In genomic region chr11:118493458-118493857, GRCm38 (mm10) we compare ENCODE assay signal across 17 mouse cellular contexts. TPM values are rescaled to one million over a fixed set of nuclear protein-coding genes. Genes with fewer than 3 reads are reported as not detected.
DNase-seq lines count a peak whose midpoint lies in the region; ATAC-seq lines count a peak whose summit lies in the region.
"Had no signal": no experiment of that assay in that cellular context is flagged by ENCODE, and none has a peak within 500 bp of the region (broad histone marks: within the 10 kb centered on the region; RNA-seq: fewer than 3 reads in every experiment).

No protein-coding gene starts in this region.

- no peak overlapping the region for H3K4me3 ChIP-seq in hindbrain, embryonic 14.5 days (replicated peaks; ENCODE audit: low read length)
- no peak overlapping the region for H3K4me3 ChIP-seq in hindbrain, embryonic 11.5 days (ENCODE audit: low read depth, low read length)
- no peak overlapping the region for H3K4me3 ChIP-seq in midbrain, embryonic 10.5 days
- H3K4me3 ChIP-seq in midbrain, embryonic 14.5 days (replicated peaks; ENCODE audit: low read depth, low read length): no peak overlapping the region
- no peak overlapping the region for H3K4me3 ChIP-seq in lung, embryonic 16.5 days (ENCODE audit: low read length)
- no peak overlapping the region for H3K4me3 ChIP-seq in midbrain, embryonic 16.5 days (ENCODE audit: low read depth, low read length)
- H3K4me3 ChIP-seq: heart, adult 2 months; heart, embryonic 15.5 days; limb, embryonic 15.5 days had no signal

- no peak for ATAC-seq in hindbrain, embryonic 14.5 days (ENCODE audit: low FRiP score)
- no peak for ATAC-seq in hindbrain, embryonic 11.5 days (ENCODE audit: low FRiP score)
- ATAC-seq in midbrain, embryonic 14.5 days (ENCODE audit: low FRiP score, low TSS enrichment): no peak
- no peak for ATAC-seq in lung, embryonic 16.5 days (ENCODE audit: low read depth)
- no peak for ATAC-seq in midbrain, embryonic 16.5 days
- ATAC-seq: intestine, embryonic 16.5 days had no signal

- 81% methylated on average over 2 of the region's 2 CpGs for WGBS in hindbrain, embryonic 14.5 days
- WGBS in hindbrain, embryonic 11.5 days: 82% methylated on average over 2 of the region's 2 CpGs
- 80% methylated on average over 2 of the region's 2 CpGs for WGBS in midbrain, embryonic 10.5 days
- 81% methylated on average over 2 of the region's 2 CpGs for WGBS in midbrain, embryonic 14.5 days
- 58% methylated on average over 2 of the region's 2 CpGs for WGBS in lung, embryonic 16.5 days
- WGBS in midbrain, embryonic 16.5 days: 90% methylated on average over 2 of the region's 2 CpGs

- no peaks in the 10 kb centered on the region; the same call in 1 of the 2 replicates for H3K36me3 ChIP-seq in hindbrain, embryonic 14.5 days (replicated peaks; ENCODE audit: control insufficient read depth, insufficient read depth)
- H3K36me3 ChIP-seq in hindbrain, embryonic 11.5 days (ENCODE audit: control insufficient read depth, insufficient read depth, low read length): no peaks in the 10 kb centered on the region
- H3K36me3 ChIP-seq in midbrain, embryonic 10.5 days: no peaks in the 10 kb centered on the region
- no peaks in the 10 kb centered on the region for H3K36me3 ChIP-seq in midbrain, embryonic 14.5 days (ENCODE audit: control insufficient read depth, insufficient read depth, low read length)
- no peaks in the 10 kb centered on the region for H3K36me3 ChIP-seq in lung, embryonic 16.5 days (ENCODE audit: control insufficient read depth, insufficient read depth, low read length)
- no peaks in the 10 kb centered on the region for H3K36me3 ChIP-seq in midbrain, embryonic 16.5 days (ENCODE audit: control insufficient read depth, insufficient read depth, low read length)
- H3K36me3 ChIP-seq: heart, embryonic 15.5 days; limb, embryonic 15.5 days had no signal

- H3K4me1 ChIP-seq in hindbrain, embryonic 14.5 days (replicated peaks; ENCODE audit: control insufficient read depth, insufficient read depth, low read length): peaks cover 25% of the 10 kb centered on the region
- H3K4me1 ChIP-seq in hindbrain, embryonic 11.5 days (replicated peaks; ENCODE audit: control insufficient read depth, insufficient read depth, low read length): peaks cover 4% of the 10 kb centered on the region; the same call in 1 of the 2 replicates
- peaks cover 44% of the 10 kb centered on the region for H3K4me1 ChIP-seq in midbrain, embryonic 10.5 days
- H3K4me1 ChIP-seq in midbrain, embryonic 14.5 days (ENCODE audit: control insufficient read depth, insufficient read depth, low read length): peaks cover 28% of the 10 kb centered on the region
- 0 out of 2 replicates have a peak, but pooled peaks cover 2% of the 10 kb centered on the region for H3K4me1 ChIP-seq in lung, embryonic 16.5 days (replicated peaks; ENCODE audit: control insufficient read depth, insufficient read depth, low read length)
- peaks cover 24% of the 10 kb centered on the region for H3K4me1 ChIP-seq in midbrain, embryonic 16.5 days (ENCODE audit: control insufficient read depth, insufficient read depth, low read length)

- no peak for DNase-seq in hindbrain, embryonic 14.5 days (ENCODE audit: low spot score)
- DNase-seq in hindbrain, embryonic 11.5 days (ENCODE audit: low spot score): no peak
- DNase-seq in midbrain, embryonic 10.5 days (ENCODE audit: low spot score): no peak
- DNase-seq in midbrain, embryonic 14.5 days: no peak
- no peak for DNase-seq in kidney, postnatal 36 days
- DNase-seq: adrenal gland, adult 8-10 months; B cell, adult 2 months; cerebellum, adult 18-20 months; gastrocnemius, postnatal 10 days; heart, adult 2 months; retina, postnatal 1 day; thymus, postnatal 4 days had no signal

- H3K27me3 ChIP-seq in hindbrain, embryonic 14.5 days (ENCODE audit: control insufficient read depth, insufficient read depth, low read length): no peaks in the 10 kb centered on the region
- no peaks in the 10 kb centered on the region for H3K27me3 ChIP-seq in hindbrain, embryonic 11.5 days (ENCODE audit: control insufficient read depth, insufficient read depth, low read length)
- peaks cover 21% of the 10 kb centered on the region for H3K27me3 ChIP-seq in midbrain, embryonic 10.5 days (ENCODE audit: low read depth, poor library complexity, severe bottlenecking)
- H3K27me3 ChIP-seq in midbrain, embryonic 14.5 days (ENCODE audit: control insufficient read depth, insufficient read depth, low read length): no peaks in the 10 kb centered on the region
- H3K27me3 ChIP-seq in lung, embryonic 16.5 days (ENCODE audit: control insufficient read depth, insufficient read depth, low read depth, low read length): no peaks in the 10 kb centered on the region
- H3K27me3 ChIP-seq in midbrain, embryonic 16.5 days (ENCODE audit: control insufficient read depth, insufficient read depth, low read depth, low read length): no peaks in the 10 kb centered on the region

- no peak overlapping the region for H3K4me2 ChIP-seq in hindbrain, embryonic 14.5 days (replicated peaks)
- no peak overlapping the region for H3K4me2 ChIP-seq in hindbrain, embryonic 11.5 days (replicated peaks; ENCODE audit: low read depth, low read length)
- H3K4me2 ChIP-seq in midbrain, embryonic 14.5 days (ENCODE audit: low read length): no peak overlapping the region
- no peak overlapping the region for H3K4me2 ChIP-seq in lung, embryonic 16.5 days (ENCODE audit: low read depth, low read length)
- H3K4me2 ChIP-seq in midbrain, embryonic 16.5 days (ENCODE audit: low read length): no peak overlapping the region
- H3K4me2 ChIP-seq: heart, embryonic 15.5 days; limb, embryonic 15.5 days had no signal

- H3K27ac ChIP-seq in hindbrain, embryonic 14.5 days: peak overlapping the region; percentile 58; the same call in 1 of the 2 replicates
- no peak overlapping the region for H3K27ac ChIP-seq in hindbrain, embryonic 11.5 days (ENCODE audit: low read depth, low read length)
- peak overlapping the region; percentile 72; the same call in 1 of the 2 replicates for H3K27ac ChIP-seq in midbrain, embryonic 10.5 days (replicated peaks)
- H3K27ac ChIP-seq in midbrain, embryonic 14.5 days (replicated peaks; ENCODE audit: low read depth, low read length): no peak overlapping the region
- peak overlapping the region; percentile 47 for H3K27ac ChIP-seq in lung, embryonic 16.5 days (ENCODE audit: low read length)
- no peak overlapping the region for H3K27ac ChIP-seq in midbrain, embryonic 16.5 days (ENCODE audit: low read length)
- H3K27ac ChIP-seq: heart, adult 2 months; heart, embryonic 15.5 days had no signal

- no peaks in the 10 kb centered on the region for H3K9me3 ChIP-seq in hindbrain, embryonic 14.5 days (ENCODE audit: control insufficient read depth, low read length)
- H3K9me3 ChIP-seq in hindbrain, embryonic 11.5 days (ENCODE audit: control insufficient read depth, low read length): no peaks in the 10 kb centered on the region
- no peaks in the 10 kb centered on the region for H3K9me3 ChIP-seq in midbrain, embryonic 10.5 days (replicated peaks)
- no peaks in the 10 kb centered on the region for H3K9me3 ChIP-seq in midbrain, embryonic 14.5 days (ENCODE audit: control insufficient read depth, low read length)
- no peaks in the 10 kb centered on the region for H3K9me3 ChIP-seq in lung, embryonic 16.5 days (ENCODE audit: control insufficient read depth, low read length)
- no peaks in the 10 kb centered on the region for H3K9me3 ChIP-seq in midbrain, embryonic 16.5 days (replicated peaks; ENCODE audit: control insufficient read depth, low read length, poor library complexity, severe bottlenecking)
- H3K9me3 ChIP-seq: heart, embryonic 15.5 days; limb, embryonic 15.5 days had no signal

- no peak overlapping the region for H3K9ac ChIP-seq in hindbrain, embryonic 14.5 days
- no peak overlapping the region for H3K9ac ChIP-seq in hindbrain, embryonic 11.5 days (ENCODE audit: low read depth, low read length)
- no peak overlapping the region for H3K9ac ChIP-seq in midbrain, embryonic 14.5 days (replicated peaks; ENCODE audit: low read length)
- H3K9ac ChIP-seq in lung, embryonic 16.5 days (ENCODE audit: low read length): no peak overlapping the region
- H3K9ac ChIP-seq in midbrain, embryonic 16.5 days (ENCODE audit: low read depth, low read length): 0 out of 2 replicates have a peak overlapping the region, but pooled peaks have one; percentile 6
- H3K9ac ChIP-seq: heart, embryonic 15.5 days; limb, embryonic 15.5 days had no signal

RNA-seq across cellular contexts. Expression of gene Engase, which starts 16.8 kb away (rescaled TPM):
- 5.0 and 7.4 TPM in 2 replicates for polyA plus RNA-seq in hindbrain, embryonic 14.5 days (2014; fragmentation: Nextera tagmentation; extraction: Ambion mirVana)
- 4.7 and 4.8 TPM in 2 replicates for polyA plus RNA-seq in hindbrain, embryonic 11.5 days (2014; fragmentation: Nextera tagmentation; extraction: Ambion mirVana)
- polyA plus RNA-seq in midbrain, embryonic 10.5 days (2016; fragmentation: Nextera tagmentation; extraction: Ambion mirVana): 7.3 and 8.6 TPM in 2 replicates
- 2.6 and 4.2 TPM in 2 replicates for polyA plus RNA-seq in midbrain, embryonic 14.5 days (2014; fragmentation: Nextera tagmentation; extraction: Ambion mirVana)
- polyA plus RNA-seq in lung, embryonic 16.5 days (2015; fragmentation: Nextera tagmentation; extraction: Ambion mirVana): 7.2 and 7.9 TPM in 2 replicates
- 5.5 and 5.9 TPM in 2 replicates for polyA plus RNA-seq in midbrain, embryonic 16.5 days (2015; fragmentation: Nextera tagmentation; extraction: Ambion mirVana)

Comparison
In these comparisons a context has a peak if more than half of its experiments do, and no peak if none do; other contexts are left out.
1. H3K27ac ChIP-seq: peak in hindbrain, embryonic 14.5 days (single experiment), midbrain, embryonic 10.5 days (single experiment) and lung, embryonic 16.5 days (single experiment); none in hindbrain, embryonic 11.5 days (single experiment), midbrain, embryonic 14.5 days (single experiment) and midbrain, embryonic 16.5 days (single experiment).